Mouse (Mus musculus) hindbrain, embryonic 16.5 days (tissue): ENCODE measurements around the gene Zfp931. TPM values are rescaled to one million over a fixed set of nuclear protein-coding genes. Genes with fewer than 3 reads are reported as not detected.
A peak's percentile ranks its signal among the peaks of the same experiment; 100 is the strongest.
"Not testable (repeated sequence)": the region's sequence is repeated elsewhere in the genome, so short reads cannot be mapped to it uniquely, and the experiment has no call there.

Experiments used
- ATAC-seq: fragments of 200-750 bp; cut with Nextera tagmentation; 2 replicates; pipeline ENCODE4 v1.8.0; 2017; ENCODE audit warnings: moderate TSS enrichment, moderate library complexity
- H3K27ac ChIP-seq: fragments of 300-500 bp; sonication (generic); 2 replicates; pipeline ENCODE4 v1.5.1; 2014; ENCODE audit warnings: low read depth, mild to moderate bottlenecking, control low read depth, low read length, moderate library complexity
- H3K27me3 ChIP-seq: fragments of 300-500 bp; sonication (generic); replicated peaks from 2 replicates; pipeline ENCODE4 v1.6.1; 2014; ENCODE audit warnings: low read length; ENCODE audit not compliant: control insufficient read depth, insufficient read depth
- H3K36me3 ChIP-seq: fragments of 300-500 bp; sonication (generic); 2 replicates; pipeline ENCODE4 v1.6.1; 2014; ENCODE audit warnings: mild to moderate bottlenecking, low read length, moderate library complexity, mixed read lengths; ENCODE audit not compliant: control insufficient read depth, insufficient read depth
- H3K4me1 ChIP-seq: fragments of 300-500 bp; sonication (generic); 2 replicates; pipeline ENCODE4 v1.6.1; 2014; ENCODE audit warnings: low read depth, low read length; ENCODE audit not compliant: control insufficient read depth, insufficient read depth
- H3K4me2 ChIP-seq: fragments of 300-500 bp; sonication (generic); 2 replicates; pipeline ENCODE4 v1.6.1; 2014; ENCODE audit warnings: mild to moderate bottlenecking, low read length, control low read depth, moderate library complexity
- H3K4me3 ChIP-seq: fragments of 300-500 bp; sonication (generic); 2 replicates; pipeline ENCODE4 v1.5.1; 2014; ENCODE audit warnings: mild to moderate bottlenecking, low read length, control low read depth, moderate library complexity
- H3K9ac ChIP-seq: fragments of 300-500 bp; sonication (generic); 2 replicates; pipeline ENCODE4 v1.6.1; 2014; ENCODE audit warnings: low read depth, mild to moderate bottlenecking, control low read depth, low read length, moderate library complexity
- H3K9me3 ChIP-seq: fragments of 300-500 bp; sonication (generic); 2 replicates; pipeline ENCODE4 v1.6.1; 2014; ENCODE audit warnings: mild to moderate bottlenecking, low read length, moderate library complexity; ENCODE audit not compliant: control insufficient read depth
- WGBS: fragments of 180-500 bp; shearing (Covaris S2); extraction: QIAGEN DNeasy Blood & Tissue Kit; methylation state at CpG from one replicate; pipeline ENCODE4 v1.1.7; 2014; 5-methylcytosine and 5-hydroxymethylcytosine counted together
- polyA plus RNA-seq: library from polyadenylated mRNA; unstranded; fragments of >200 nt; fragmentation: Nextera tagmentation; extraction: Ambion mirVana; gene quantifications from 2 replicates; pipeline ENCODE4 v1.2.1, GENCODE M21; 2015

Gene Zfp931
- polyA plus RNA-seq, 1 experiment from 2014 or later = 20.9 TPM

- no peak overlapping the region for H3K27ac ChIP-seq
- H3K27me3 ChIP-seq = 0 out of 2 replicates have a peak, but pooled peaks cover 2% of the 10 kb centered on the region
- peak overlapping the region; percentile 51 for H3K4me3 ChIP-seq
- H3K9ac ChIP-seq = no peak overlapping the region; the same call in 1 of the 2 replicates
- WGBS = 25% methylated on average over 19 of the region's 19 CpGs
- no peaks in the 10 kb centered on the region for H3K9me3 ChIP-seq
- peak overlapping the region; percentile 97 for H3K4me2 ChIP-seq
- H3K36me3 ChIP-seq = no peaks in the 10 kb centered on the region
- peak; percentile 24; the same call in 1 of the 2 replicates for ATAC-seq
- H3K4me1 ChIP-seq = peaks cover 6% of the 10 kb centered on the region; the same call in 1 of the 2 replicates
Observed at GRCm38 (mm10) chr2:178119561-178120355, 41.5 kb upstream of the Zfp931 start.

- ATAC-seq = peak; percentile 67
- H3K4me3 ChIP-seq = peak within 1 kb of the TSS; percentile 51
- 0 out of 2 replicates have a peak, but pooled peaks cover 2% of the 10 kb centered on the region for H3K27me3 ChIP-seq
- peaks cover 6% of the 10 kb centered on the region; the same call in 1 of the 2 replicates for H3K4me1 ChIP-seq
- H3K36me3 ChIP-seq = no peaks in the 10 kb centered on the region
- H3K4me2 ChIP-seq = peak within 1 kb of the TSS; percentile 97
- no peak within 1 kb of the TSS for H3K27ac ChIP-seq
- 1% methylated on average over 44 of the region's 45 CpGs for WGBS
- H3K9ac ChIP-seq = peak within 1 kb of the TSS; percentile 69
- H3K9me3 ChIP-seq = no peaks in the 10 kb centered on the region
Observed at GRCm38 (mm10) chr2:178118801-178119560, 40.7 kb upstream of the Zfp931 start, which contains the start of gene Phactr3. TSS of gene Phactr3 (plus strand) at chr2:178118975.

DNA sequence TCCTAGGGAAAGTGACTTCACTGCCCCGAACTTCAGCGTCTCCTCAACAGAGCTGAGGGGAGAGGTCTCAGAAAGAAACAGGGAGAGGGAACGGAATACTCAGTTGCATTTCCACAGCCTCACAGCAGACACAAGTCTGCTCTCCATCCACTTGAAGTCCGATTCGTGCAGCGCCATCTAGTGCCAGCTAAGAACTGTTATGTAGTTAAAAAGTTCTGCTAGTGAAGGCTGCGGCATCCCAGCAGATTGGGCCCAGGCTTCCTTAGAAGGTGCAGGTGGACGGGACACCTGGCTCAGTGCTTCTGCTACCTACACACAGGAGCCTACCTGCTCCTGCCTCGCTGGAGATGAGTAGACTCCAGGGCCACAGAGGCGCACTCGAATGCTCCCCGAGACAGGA lies 39.7 kb upstream of the Zfp931 start:
- peak; percentile 46; the same call in 1 of the 2 replicates for ATAC-seq
- 25% methylated on average over 12 of the region's 12 CpGs for WGBS
- no peak overlapping the region for H3K4me2 ChIP-seq

GRCm38 (mm10) chr2:178101957-178102356 lies 23.7 kb upstream of the Zfp931 start:
- peak; percentile 85 for ATAC-seq
- no peak overlapping the region for H3K27ac ChIP-seq
- WGBS = 13% methylated on average over 7 of the region's 7 CpGs
- H3K4me3 ChIP-seq = no peak overlapping the region
- no peaks in the 10 kb centered on the region for H3K36me3 ChIP-seq
- H3K4me1 ChIP-seq = no peaks in the 10 kb centered on the region
- H3K9me3 ChIP-seq = no peaks in the 10 kb centered on the region
- H3K9ac ChIP-seq = no peak overlapping the region
- no peaks in the 10 kb centered on the region for H3K27me3 ChIP-seq
- H3K4me2 ChIP-seq = no peak overlapping the region

More for the DNA sequence above, 39.7 kb upstream of the Zfp931 start:
- Histone ChIP-seq H3K36me3 (no peaks in the 10 kb centered on the region), H3K27ac (no peak overlapping the region), H3K9ac (no peak overlapping the region), H3K4me1 (peaks cover 6% of the 10 kb centered on the region; the same call in 1 of the 2 replicates), H3K4me3 (no peak overlapping the region), H3K27me3 (0 out of 2 replicates have a peak, but pooled peaks cover 2% of the 10 kb centered on the region), H3K9me3 (no peaks in the 10 kb centered on the region)

DNA sequence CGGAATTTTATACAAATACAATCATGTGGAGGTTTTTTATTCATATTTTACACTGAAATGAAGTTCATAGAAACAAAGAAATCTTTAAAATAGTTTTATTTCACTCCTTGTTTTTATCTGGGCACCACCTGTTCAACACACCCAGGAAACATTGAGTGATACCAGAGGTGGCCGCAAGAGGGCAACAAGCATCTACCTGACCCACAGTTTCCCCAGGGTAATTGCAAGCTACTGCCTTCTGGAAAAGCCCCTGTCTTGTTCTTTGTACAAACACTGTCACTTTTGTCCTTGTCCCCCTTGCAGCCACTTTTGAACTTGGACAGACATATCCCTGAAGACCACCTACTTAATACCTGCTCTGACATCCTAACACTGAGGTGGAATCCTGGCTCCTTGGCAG lies 19.7 kb upstream of the Zfp931 start:
- WGBS = 10% methylated on average over 2 of the region's 2 CpGs
- no peak for ATAC-seq

GRCm38 (mm10) chr2:178089586-178089985 lies 11.3 kb upstream of the Zfp931 start:
- H3K4me2 ChIP-seq = no peak overlapping the region
- no peak for ATAC-seq
- no peaks in the 10 kb centered on the region for H3K4me1 ChIP-seq
- H3K36me3 ChIP-seq = no peaks in the 10 kb centered on the region
- H3K27me3 ChIP-seq = no peaks in the 10 kb centered on the region
- H3K4me3 ChIP-seq = no peak overlapping the region
- H3K9me3 ChIP-seq = no peaks in the 10 kb centered on the region
- H3K9ac ChIP-seq = no peak overlapping the region
- no peak overlapping the region for H3K27ac ChIP-seq

More for the DNA sequence above, 19.7 kb upstream of the Zfp931 start:
- H3K9ac ChIP-seq = no peak overlapping the region
- no peak overlapping the region for H3K4me3 ChIP-seq
- no peaks in the 10 kb centered on the region for H3K27me3 ChIP-seq
- H3K4me1 ChIP-seq = no peaks in the 10 kb centered on the region
- no peaks in the 10 kb centered on the region for H3K36me3 ChIP-seq
- no peak overlapping the region for H3K4me2 ChIP-seq
- H3K27ac ChIP-seq = no peak overlapping the region
- no peaks in the 10 kb centered on the region for H3K9me3 ChIP-seq

- Histone ChIP-seq H3K4me1 (no peaks in the 10 kb centered on the region), H3K4me2 (no peak overlapping the region), H3K9ac (no peak overlapping the region), H3K9me3 (peaks cover 7% of the 10 kb centered on the region), H3K27me3 (no peaks in the 10 kb centered on the region), H3K27ac (no peak overlapping the region), H3K4me3 (no peak overlapping the region), H3K36me3 (peaks cover 3% of the 10 kb centered on the region; the same call in 1 of the 2 replicates)
- ATAC-seq = no peak
- 13% methylated on average over 1 of the region's 1 CpGs for WGBS
Observed at GRCm38 (mm10) chr2:178058195-178058594, 20.1 kb downstream of the Zfp931 start.

GRCm38 (mm10) chr2:178027601-178028000 lies 50.7 kb downstream of the Zfp931 start:
- not testable (repeated sequence) for H3K9ac ChIP-seq, H3K4me3 ChIP-seq, H3K9me3 ChIP-seq, H3K4me2 ChIP-seq, H3K36me3 ChIP-seq, H3K27ac ChIP-seq, H3K27me3 ChIP-seq, H3K4me1 ChIP-seq, ATAC-seq
- 95% methylated on average over 2 of the region's 3 CpGs for WGBS

GRCm38 (mm10) chr2:178023861-178024260 lies 54.4 kb downstream of the Zfp931 start:
- H3K27me3 ChIP-seq, ATAC-seq, H3K4me1 ChIP-seq, H3K9me3 ChIP-seq, H3K27ac ChIP-seq, H3K36me3 ChIP-seq: not testable (repeated sequence)
- Histone ChIP-seq H3K4me2 (peak overlapping the region; percentile 57), H3K4me3 (peak overlapping the region; percentile 56), H3K9ac (peak overlapping the region; percentile 63)
- WGBS = 21% methylated on average over 2 of the region's 2 CpGs
